Mouse (Mus musculus) adrenal gland, postnatal 4 days (tissue): ENCODE measurements around the gene Ace. TPM values are rescaled to one million over a fixed set of nuclear protein-coding genes. Genes with fewer than 3 reads are reported as not detected.

ENCODE experiments used
- DNase-seq, 2 experiments: peaks; one replicate each; pipeline ENCODE4 v3.0.0; 2021 to 2022; ENCODE audit warnings: low spot score in 2 of 2, mixed read lengths in 2 of 2
- total RNA-seq, 2 experiments: library from RNA; stranded (reverse); gene quantifications; 2 replicates each; pipeline ENCODE4 v1.2.3; 2021

Ace gene
- total RNA-seq, 2 experiments from 2014 or later: 12.3 to 19.9 TPM

DNA sequence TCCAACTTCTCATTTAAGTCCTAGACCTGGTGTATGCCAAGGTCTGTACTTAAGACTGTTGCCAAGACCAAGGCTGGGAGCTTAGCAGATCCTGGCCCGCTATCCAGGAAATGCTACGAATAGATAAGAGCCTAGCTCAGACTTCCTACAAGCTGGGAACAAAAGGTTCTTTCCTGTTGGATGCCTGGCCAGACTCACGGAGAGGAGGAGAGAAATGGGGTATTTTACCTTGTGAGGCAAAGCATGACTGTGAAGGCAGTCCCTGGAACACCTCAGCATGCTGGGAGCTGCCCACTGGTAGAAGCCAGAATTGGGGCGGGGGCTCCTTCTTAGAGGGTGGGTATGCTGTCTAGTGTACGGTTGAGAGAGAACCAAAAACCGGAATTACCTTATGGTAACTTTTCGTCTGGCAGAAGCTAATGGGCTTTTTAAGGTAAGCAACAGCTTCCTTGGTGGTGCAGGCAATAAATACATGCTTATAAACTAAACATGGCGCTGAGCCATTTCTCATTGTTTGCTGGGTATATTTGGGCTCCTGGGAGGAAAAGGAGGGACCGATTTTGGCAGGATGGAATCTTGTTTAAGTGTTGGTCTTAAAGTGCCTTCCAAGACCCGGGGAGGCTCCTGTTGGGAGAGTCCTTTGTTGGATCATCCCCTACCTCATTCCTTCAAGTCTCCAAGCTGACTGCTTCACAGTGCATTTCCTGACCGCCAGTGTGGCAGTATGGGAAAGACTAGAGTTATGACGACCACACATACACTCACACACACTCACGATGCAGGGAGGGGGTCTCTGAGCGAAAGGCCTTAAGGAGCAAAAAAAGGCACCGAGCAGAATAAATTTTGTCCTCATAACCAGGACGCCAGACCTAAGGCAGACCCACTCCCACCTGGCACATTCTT is 22.7 kb upstream of the Ace start:
- DNase-seq: no peak

DNA sequence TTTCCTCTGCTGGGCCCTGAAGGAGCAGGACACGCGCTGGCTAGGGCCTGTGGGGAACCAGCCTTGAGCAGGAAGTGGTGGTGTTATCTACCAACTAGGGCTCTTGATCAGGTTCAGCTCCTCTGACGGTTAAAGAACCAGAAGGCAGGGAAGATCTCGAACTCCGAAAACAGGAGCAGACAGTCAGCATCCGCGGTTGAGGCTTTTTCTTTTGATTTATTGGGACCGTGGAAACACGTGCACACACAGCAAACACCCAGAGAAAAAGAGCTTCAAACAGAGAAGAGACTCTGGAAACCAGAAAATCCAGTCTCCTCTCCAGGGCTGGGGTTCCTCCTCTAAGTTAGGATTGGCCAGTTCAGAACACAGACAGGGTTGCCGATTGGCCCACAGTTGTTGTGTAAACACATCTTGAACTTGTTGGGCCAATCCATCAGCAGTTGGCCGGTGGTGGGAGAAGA is 21.0 kb upstream of the Ace start:
- DNase-seq: no peak

DNA sequence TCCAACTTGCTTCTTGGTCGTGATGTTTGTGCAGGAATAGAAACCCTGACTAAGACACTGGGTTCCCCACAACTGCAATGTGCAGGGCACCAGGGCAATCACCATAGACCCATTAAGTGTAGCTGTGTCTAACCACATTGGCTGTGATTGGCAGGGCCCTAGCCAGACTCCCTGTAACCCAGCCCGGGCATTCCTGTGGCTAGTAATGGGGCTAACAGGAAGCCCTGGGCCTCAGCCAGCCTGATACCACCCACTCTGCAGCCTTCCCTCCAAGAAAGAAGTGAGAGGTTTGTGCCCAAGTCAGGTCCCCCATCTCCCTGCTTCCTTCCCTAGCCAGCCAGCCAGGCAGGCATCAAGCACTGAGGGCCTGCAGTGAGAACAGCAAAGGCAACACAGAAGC is 19.5 kb upstream of the Ace start:
- DNase-seq: no peak

- DNase-seq: no peak
Observed at GRCm38 (mm10) chr11:105950519-105950918, 17.2 kb upstream of the Ace start.

- no peak for DNase-seq
Observed at GRCm38 (mm10) chr11:105951601-105952044, 16.1 kb upstream of the Ace start.

- no peak for DNase-seq
Observed at GRCm38 (mm10) chr11:105952111-105952510, 15.6 kb upstream of the Ace start.

DNA sequence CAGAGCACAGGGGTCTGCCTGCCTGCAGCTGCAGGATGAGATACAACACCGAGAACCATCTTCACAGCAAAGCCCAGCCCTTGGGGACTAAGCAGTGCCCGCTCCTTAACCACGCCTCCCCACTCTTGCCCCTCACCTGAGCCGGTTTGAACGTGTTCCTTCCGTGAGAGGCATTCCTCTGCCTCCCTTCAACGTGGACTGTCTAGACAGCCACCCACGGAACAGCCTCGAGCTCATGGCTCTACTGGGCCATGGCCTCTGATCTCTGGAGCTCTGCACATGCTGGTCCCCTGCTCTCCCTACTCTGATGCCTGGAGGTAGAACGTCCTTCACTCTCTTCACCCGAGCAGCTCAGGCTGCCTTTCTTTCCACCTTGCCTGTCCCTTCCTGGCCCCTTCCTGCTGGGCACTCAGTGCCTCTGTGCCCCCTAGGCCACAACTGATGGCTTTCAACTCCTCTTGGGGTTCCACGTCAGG is 14.8 kb upstream of the Ace start, which contains the start of gene Cyb561:
TSS of gene Cyb561 (minus strand) at position 426 of the 476 bp plus-strand sequence.
- no peak for DNase-seq

DNA sequence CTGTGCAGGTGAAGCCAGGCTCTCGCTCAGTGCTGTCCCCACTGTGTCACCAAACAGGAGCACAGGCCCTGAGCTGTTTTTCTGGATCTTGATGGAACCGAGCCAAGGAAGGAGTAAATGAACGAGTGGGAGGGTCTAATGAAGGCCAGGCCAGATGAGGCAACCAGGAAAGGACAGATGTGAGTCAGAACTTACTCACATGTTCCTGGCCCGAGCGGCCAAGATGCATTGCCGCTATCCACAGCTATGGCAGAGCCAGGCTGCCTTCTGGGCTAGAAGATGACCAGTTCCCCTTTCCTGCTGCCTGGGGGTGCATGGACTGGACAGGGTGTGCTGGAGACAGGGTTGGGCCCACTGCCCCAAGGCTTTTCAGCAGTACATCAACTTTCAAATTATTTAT is 14.3 kb upstream of the Ace start:
- peak in 1 of 2 experiments; percentile 36 for DNase-seq

DNA sequence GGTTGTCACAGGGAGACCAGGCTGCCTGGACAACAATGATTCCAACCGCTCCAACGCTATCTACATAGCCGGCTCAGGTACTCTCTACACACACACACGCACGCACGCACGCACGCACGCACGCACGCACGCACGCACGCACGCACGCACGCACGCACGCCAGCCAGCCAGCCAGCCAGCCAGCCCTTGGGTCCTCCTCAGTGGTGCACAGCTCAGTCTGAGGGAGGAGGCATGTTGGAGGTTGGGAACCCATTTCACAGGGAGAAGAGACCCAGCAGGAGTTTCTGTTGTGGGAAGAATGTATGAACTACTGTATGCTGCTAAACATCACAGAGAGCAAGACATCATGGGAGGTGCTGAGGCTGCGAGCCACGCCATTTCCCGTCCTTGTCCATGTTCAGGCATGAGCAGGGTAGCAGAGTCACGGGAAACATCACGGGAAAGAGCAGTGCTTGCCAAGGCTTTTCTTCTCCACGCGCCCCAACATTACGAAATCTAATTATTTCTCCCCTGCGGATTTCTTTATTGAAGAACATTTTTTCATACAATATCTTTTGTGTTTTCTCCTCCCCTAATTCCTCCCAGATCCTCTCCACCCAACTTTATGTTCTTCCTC is 11.8 kb upstream of the Ace start:
- no peak for DNase-seq

- no peak for DNase-seq
Observed at GRCm38 (mm10) chr11:105957501-105957900, 10.2 kb upstream of the Ace start.

- DNase-seq: no peak
Observed at GRCm38 (mm10) chr11:105958566-105958965, 9.2 kb upstream of the Ace start.

DNA sequence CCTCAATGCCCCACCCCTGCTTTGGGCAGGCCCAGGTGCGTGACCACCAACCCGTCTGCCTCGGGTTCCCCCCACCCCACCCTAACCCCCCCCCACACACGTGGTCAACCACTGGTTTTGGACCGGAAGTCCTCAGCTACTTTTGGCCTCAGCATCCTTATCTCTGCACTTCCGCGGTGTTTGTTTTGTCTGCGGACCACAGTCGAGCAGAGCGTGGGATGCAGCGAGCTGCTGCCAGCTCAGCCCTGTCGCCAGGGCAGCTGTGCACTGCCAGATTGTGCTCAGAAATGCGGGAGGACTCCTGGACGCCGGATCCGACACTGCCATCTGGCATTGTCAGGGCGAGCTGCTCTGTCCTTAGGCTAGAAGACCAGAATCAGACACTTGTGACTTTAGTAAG is 8.4 kb upstream of the Ace start:
- DNase-seq: no peak

- DNase-seq: no peak
Observed at GRCm38 (mm10) chr11:105964691-105965090, 3.1 kb upstream of the Ace start.

DNA sequence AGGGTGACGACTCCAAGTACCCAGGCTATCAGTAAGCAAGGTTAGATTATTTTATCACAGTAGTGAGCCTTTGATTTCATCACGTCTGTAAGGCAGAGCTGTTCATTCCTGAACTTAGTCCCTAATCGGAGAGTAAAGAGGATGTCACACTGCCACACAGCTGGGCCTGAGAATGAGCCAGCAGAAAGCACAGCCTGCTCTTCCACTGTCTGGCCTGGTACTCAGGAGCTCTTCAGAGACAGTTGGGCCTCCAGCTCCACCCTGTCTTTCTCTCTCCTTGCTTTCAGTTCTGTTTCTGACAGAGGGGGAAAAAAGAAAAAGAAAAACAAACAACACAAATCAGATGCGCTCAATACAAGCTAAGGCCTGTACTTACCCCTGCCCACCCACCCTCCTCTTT is 1.5 kb upstream of the Ace start:
- DNase-seq: no peak

GRCm38 (mm10) chr11:105968948-105969347 is 1.2 kb downstream of the Ace start:
- DNase-seq: no peak

GRCm38 (mm10) chr11:105969516-105969915 is 1.8 kb downstream of the Ace start:
- DNase-seq: no peak

GRCm38 (mm10) chr11:105974593-105974992 is 6.8 kb downstream of the Ace start:
- DNase-seq: no peak

- DNase-seq: no peak
Observed at GRCm38 (mm10) chr11:105975050-105975449, 7.3 kb downstream of the Ace start.

DNA sequence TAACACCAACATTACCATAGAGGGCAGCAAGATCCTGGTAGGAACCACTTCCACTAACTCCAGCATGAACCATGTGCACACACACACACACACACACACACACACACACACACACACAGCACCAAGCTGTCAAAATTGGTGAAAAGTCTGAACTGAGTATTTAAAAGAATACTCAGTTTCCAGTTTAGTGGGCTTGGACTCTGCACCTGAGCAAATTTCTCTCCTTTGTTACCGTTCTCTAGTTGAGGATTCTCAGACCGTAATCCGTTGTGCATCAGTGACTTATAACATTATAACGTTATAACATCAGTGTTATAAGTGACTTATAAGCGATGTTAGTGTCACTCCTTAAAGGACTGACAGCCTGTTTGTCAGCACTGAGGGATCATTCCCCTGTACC is 7.9 kb downstream of the Ace start:
- no peak for DNase-seq

DNA sequence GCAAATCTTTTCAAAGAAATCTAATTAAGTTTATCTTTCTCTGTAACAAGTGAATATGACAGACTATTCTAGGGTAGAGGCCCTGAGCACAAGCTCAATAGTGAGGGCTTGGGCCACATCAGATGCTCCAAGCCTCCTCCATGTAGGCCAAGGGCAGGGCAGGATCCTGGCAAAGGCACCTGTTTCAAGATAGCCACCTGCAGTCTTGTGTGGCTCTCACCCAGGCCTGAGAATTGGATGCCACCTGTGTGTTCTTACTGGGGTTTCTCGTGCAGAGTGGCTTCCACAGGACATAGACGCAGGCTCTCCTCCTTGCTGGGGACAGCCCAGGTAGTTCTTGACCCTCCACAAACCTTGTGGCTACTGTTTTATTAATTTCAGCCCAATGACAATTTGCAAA is 10.5 kb downstream of the Ace start:
- no peak for DNase-seq

GRCm38 (mm10) chr11:105978634-105979033 is 10.9 kb downstream of the Ace start:
- DNase-seq: no peak

DNA sequence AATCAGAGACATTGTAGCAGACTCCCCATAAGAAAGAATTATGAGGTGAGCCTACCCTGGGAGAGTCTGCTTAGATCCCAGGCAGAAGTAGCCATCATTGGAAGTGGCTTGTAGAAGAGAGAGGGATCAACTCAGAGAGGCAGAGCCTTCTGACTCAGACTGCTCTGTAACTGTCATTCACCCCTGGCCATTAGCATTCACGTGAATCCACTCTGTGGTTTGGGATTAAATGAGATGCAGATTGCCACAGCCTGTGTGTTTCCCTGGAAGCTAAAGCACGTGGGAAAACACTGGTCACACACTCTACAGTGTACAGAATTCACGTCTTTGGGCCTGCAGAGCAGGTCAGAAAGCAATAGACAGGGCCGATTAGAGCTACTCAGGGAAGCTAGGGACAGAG is 16.7 kb downstream of the Ace start:
- DNase-seq: no peak
